Mouse (Mus musculus): Measurements from ENCODE around the gene Arel1. TPM values are rescaled to one million over a fixed set of nuclear protein-coding genes. Genes with fewer than 3 reads are reported as not detected.

Arel1 gene
- polyA plus RNA-seq, 1 experiment from 2014 or later: 32.6 TPM

DNA sequence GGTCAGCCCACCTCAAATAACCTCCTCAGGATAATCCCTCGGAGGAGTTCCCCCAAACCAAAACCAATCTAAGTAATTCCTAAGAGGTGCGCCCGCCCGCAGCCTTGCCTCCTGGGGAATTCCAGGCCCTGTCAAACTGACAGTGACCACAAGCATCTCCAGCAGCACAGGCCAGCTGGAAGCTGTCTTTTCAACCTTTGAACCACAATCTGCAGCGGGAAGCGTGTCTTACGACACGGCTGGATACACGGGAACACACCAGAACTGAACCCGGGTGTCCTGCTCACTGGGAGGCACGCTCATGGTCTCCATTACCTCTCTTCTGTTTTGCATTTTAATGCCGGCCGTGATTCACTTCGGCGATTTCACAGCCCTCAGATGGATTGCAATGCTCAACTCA, 80.4 kb downstream of the Arel1 start:
- no peaks in the 10 kb centered on the region for H3K9me3 ChIP-seq
- no peak overlapping the region for H3K4me3 ChIP-seq
- 77% methylated on average over 15 of the region's 15 CpGs for WGBS
- H3K4me2 ChIP-seq: no peak overlapping the region
- ATAC-seq (ENCODE audit: low FRiP score): no peak
- H3K9ac ChIP-seq: no peak overlapping the region
- H3K27ac ChIP-seq: no peak overlapping the region
- H3K27me3 ChIP-seq: no peaks in the 10 kb centered on the region
- H3K4me1 ChIP-seq (replicated peaks): peaks cover 7% of the 10 kb centered on the region; the same call in 1 of the 2 replicates
- H3K36me3 ChIP-seq: no peaks in the 10 kb centered on the region

DNA sequence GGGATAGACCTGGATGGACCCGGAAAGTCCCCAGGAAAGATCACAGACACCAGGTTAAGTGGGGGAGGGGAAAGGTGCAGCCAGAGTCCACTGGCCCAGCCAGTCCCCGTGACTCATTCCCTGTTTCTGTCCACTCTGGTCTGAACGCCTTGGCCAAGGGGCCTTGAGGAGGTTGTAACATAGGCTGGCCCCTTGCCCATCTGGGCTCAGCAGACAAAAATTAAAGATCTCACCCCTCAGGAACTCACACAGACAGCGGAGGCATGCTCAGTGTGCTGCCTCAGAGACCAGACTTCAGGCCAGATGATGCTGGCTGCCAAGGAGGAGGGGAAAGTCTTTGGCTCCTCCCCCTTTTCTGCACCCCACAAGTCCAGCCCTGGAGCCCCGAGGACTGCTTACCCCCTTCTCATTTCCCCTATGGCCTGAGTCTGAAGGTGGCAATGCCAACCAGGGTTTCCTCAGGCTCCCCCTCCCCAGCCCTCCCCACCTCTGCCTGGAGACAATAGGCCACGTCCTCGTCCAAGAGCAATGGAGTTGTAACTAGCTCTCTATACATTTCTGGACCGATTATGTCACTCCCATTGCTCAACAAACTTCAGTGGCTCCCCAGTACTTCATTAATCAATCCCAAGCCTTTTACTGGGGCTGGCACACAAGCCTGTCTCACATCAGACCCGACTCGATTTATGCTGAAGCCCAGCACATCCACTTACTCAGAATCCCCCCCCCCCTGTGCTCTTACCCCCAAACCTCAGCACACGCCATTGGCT, 85.4 kb downstream of the Arel1 start:
- WGBS: 66% methylated on average over 11 of the region's 11 CpGs
- ATAC-seq (ENCODE audit: low FRiP score): no peak
- H3K9me3 ChIP-seq: no peaks in the 10 kb centered on the region
- no peaks in the 10 kb centered on the region for H3K4me1 ChIP-seq (replicated peaks)
- H3K4me2 ChIP-seq: no peak overlapping the region
- no peak overlapping the region for H3K4me3 ChIP-seq
- 0 out of 2 replicates have a peak, but pooled peaks cover 3% of the 10 kb centered on the region for H3K27me3 ChIP-seq
- H3K36me3 ChIP-seq: no peaks in the 10 kb centered on the region
- no peak overlapping the region for H3K9ac ChIP-seq
- no peak overlapping the region for H3K27ac ChIP-seq

DNA sequence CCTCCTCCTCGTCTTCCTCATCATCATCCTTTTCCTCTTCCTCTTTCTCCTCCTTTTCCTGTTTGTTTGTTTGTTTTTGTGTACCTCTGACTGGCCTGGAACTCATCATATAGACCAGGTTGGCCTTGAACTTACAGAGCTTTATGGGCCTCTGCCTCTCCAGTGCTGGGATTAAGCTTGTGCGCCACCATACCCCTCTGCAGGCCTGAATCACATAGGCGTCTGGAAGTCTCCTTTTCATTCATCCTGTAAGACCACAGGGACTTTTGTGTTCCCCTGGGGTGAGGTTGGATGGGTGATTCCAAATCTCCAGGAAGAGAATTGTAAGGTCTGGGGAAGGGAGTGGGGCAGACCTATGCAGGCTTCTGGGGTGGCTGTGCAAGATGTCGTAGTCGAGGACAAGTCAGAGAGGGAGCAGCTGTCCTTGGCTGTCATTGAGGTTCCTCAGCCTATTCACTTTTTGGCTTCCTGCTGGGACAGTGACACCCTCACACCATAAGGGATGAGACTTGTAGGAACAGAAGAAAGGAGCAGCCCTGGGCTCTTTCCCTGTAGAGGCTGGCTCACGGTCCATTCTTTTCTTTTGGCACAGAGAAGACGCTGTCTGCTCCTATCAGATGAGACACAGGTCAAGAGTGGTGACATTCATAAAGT, 86.2 kb downstream of the Arel1 start:
- Histone ChIP-seq H3K4me3 (no peak overlapping the region), H3K36me3 (no peaks in the 10 kb centered on the region), H3K27me3 (0 out of 2 replicates have a peak, but pooled peaks cover 3% of the 10 kb centered on the region), H3K9me3 (no peaks in the 10 kb centered on the region), H3K4me1 (replicated peaks) (no peaks in the 10 kb centered on the region), H3K27ac (no peak overlapping the region), H3K9ac (no peak overlapping the region), H3K4me2 (no peak overlapping the region)
- ATAC-seq (ENCODE audit: low FRiP score): no peak
- 89% methylated on average over 7 of the region's 7 CpGs for WGBS

DNA sequence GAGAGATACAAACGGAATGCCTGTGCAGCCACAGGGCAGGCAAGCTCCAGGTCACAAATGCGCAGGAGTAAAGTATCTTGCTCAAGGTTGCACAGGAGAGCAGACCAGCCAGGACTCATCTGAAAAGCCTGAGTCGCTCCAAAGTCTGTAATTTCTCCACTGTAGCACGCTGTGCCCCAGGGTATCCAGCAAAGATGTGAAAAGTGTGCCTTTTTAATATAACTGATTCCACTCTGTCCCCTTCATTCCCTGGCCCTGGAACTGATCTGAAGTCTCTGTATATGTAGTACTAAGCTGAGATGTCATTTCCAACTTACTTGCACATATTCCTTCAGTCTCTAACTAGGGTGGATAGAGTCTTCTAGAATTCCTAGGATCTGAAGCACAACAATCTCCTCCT, 87.9 kb downstream of the Arel1 start:
- H3K4me1 ChIP-seq (replicated peaks): no peaks in the 10 kb centered on the region
- no peaks in the 10 kb centered on the region for H3K36me3 ChIP-seq
- no peak for ATAC-seq (ENCODE audit: low FRiP score)
- H3K9ac ChIP-seq: no peak overlapping the region
- H3K4me3 ChIP-seq: no peak overlapping the region
- H3K27me3 ChIP-seq: peaks cover 18% of the 10 kb centered on the region
- H3K27ac ChIP-seq: no peak overlapping the region
- no peaks in the 10 kb centered on the region for H3K9me3 ChIP-seq
- WGBS: 89% methylated on average over 4 of the region's 4 CpGs
- no peak overlapping the region for H3K4me2 ChIP-seq

DNA sequence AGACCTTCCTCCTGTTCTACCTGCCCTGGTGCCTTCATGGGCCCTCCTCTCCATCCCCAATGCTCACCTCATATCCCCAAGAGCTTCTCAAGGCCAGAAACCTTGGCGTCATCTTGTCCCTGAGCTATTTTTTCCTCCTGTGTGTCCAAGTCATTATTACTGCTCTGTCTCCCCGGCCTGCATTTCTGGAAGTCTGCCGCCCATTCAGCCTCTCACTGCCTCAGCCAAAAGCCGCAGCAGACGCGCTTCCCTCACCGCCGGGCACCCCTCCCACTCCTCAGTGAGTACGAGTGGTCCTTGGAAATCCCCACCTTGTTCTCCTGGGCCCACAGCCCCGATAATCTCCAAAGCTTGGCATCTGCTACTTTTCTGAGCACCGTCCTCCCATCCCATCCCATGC, 90.6 kb downstream of the Arel1 start:
- Histone ChIP-seq H3K4me1 (replicated peaks) (peaks cover 15% of the 10 kb centered on the region), H3K9ac (no peak overlapping the region), H3K27me3 (peaks cover 46% of the 10 kb centered on the region), H3K9me3 (no peaks in the 10 kb centered on the region), H3K4me3 (no peak overlapping the region), H3K36me3 (no peaks in the 10 kb centered on the region), H3K4me2 (no peak overlapping the region), H3K27ac (no peak overlapping the region)
- 67% methylated on average over 11 of the region's 11 CpGs for WGBS
- ATAC-seq (ENCODE audit: low FRiP score): no peak

DNA sequence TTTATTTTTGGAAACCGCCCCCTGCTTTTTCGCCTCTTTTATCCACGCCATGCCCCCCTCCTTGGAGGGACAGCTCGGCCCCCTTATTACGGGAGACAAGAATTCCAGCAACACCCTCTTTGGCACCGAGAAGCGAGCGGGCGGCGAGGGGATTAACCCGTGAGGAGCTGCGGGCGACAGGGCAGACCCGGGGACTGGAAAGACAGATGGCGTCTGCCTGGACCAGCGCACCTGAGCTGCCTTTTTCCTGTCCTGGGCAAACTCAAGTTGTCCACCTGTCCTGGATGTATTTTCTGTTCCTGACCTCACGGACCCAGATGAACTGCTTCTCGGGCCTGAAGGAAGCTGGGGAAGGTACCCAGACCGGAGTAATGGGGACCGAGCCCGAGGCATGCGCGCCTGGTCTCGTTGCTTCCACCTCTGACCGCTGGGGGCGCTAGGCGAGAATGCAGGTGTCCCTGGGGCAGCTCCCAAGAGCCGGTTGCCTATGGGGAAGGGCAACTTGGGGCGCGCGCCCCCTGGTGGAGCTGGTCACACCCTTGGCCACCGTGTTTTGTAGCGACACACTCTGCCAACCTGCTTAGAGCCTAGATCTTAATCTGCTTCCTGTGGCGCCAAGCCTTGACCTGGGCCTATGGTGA, 94.1 kb downstream of the Arel1 start, which contains the start of gene Ltbp2:
TSS of gene Ltbp2 (minus strand) at position 52 of the 641 bp plus-strand sequence.
- ATAC-seq (ENCODE audit: low FRiP score): no peak; the same call in 1 of the 2 replicates

DNA sequence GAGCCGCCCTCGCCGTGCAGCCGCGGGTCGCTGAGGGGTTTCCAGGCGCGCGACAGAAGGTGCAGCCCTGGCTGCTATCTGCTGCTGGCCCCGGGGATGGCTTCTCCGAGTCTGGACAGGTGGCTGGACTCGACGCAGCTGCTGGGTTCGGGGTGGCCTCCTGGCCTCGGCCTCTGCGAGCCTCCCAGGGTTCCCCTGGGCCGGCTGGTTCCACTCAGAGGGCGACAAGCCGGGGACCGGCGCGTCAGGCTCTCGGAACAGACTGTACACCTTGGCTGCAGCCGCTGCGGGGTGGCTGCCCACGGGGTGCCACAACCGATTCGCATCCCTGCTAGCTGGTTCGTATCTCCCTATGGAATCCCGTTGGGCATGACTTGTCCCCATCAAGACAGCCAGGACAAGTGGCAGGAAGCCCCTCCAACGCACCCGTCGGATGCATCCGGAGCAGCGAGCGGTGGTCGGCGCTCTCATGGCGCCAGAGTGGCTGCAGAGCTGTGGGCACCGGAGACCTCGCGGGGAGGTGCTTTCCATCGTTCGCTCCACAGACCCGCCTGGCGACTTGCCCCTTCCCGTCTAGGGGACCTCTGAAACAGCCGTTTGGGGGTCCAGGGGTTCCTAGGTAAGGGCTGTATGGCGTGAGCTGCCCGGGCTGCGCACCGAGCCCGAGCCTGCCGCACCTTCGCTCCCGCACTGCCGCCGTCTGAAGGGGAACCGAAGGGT, 94.8 kb downstream of the Arel1 start:
- Histone ChIP-seq H3K4me1 (replicated peaks) (peaks cover 15% of the 10 kb centered on the region), H3K27me3 (peaks cover 63% of the 10 kb centered on the region), H3K9me3 (no peaks in the 10 kb centered on the region), H3K27ac (no peak overlapping the region), H3K9ac (no peak overlapping the region), H3K4me2 (peak overlapping the region; percentile 51), H3K36me3 (no peaks in the 10 kb centered on the region), H3K4me3 (peak overlapping the region; percentile 33)
- WGBS: 2% methylated on average over 59 of the region's 59 CpGs
- 0 out of 2 replicates have a peak, but pooled peaks have one; percentile 32 for ATAC-seq (ENCODE audit: low FRiP score)

More for the DNA sequence above, 94.1 kb downstream of the Arel1 start, which contains the start of gene Ltbp2:
- Histone ChIP-seq H3K4me3 (peak within 1 kb of the TSS; percentile 33), H3K27me3 (peaks cover 63% of the 10 kb centered on the region), H3K4me1 (replicated peaks) (peaks cover 15% of the 10 kb centered on the region), H3K27ac (no peak within 1 kb of the TSS), H3K4me2 (peak within 1 kb of the TSS; percentile 51), H3K36me3 (no peaks in the 10 kb centered on the region), H3K9ac (no peak within 1 kb of the TSS), H3K9me3 (no peaks in the 10 kb centered on the region)
- 4% methylated on average over 34 of the region's 34 CpGs for WGBS

DNA sequence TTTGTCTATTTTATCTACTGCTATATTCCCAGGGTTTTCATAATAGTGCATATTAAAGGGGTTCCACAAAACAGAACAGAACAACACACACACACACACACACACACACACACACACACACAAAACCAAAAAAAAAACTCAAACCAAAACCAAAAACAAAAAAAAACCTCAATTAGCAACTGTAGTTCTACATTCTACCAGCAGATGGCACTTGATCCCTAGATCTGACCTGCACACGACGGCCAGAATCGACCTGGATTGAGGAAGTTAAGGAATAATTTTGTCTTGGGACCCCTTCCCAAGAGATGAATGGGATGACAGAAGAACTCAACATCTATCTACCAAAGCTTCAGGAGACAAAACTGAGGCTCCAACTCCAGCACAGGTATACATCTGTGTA, 97.3 kb downstream of the Arel1 start:
- Histone ChIP-seq H3K27ac (no peak overlapping the region), H3K36me3 (no peaks in the 10 kb centered on the region), H3K4me3 (no peak overlapping the region), H3K4me1 (replicated peaks) (peaks cover 15% of the 10 kb centered on the region), H3K9me3 (no peaks in the 10 kb centered on the region), H3K4me2 (no peak overlapping the region), H3K27me3 (peaks cover 54% of the 10 kb centered on the region), H3K9ac (no peak overlapping the region)
- 0% methylated on average over 3 of the region's 3 CpGs for WGBS
- no peak for ATAC-seq (ENCODE audit: low FRiP score)

DNA sequence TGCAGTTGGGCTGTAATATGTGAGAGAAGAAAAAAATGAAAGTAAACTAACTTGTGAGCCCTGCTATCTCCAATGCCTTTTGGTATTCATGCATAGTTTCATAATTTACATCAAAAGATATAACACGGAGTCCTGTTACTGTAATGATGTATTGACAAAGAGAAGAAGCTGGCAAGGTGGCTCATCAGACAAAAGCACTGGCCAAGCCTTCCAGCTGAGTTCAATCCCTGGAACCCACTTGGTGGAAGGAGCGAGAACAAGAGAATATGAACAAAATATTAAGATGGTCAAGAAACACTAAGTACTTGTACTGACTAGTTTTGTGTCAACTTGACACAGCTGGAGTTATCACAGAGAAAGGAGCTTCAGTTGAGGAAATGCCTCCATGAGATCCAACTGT, 98.4 kb downstream of the Arel1 start:
- no peak overlapping the region for H3K27ac ChIP-seq
- no peak overlapping the region for H3K4me2 ChIP-seq
- ATAC-seq (ENCODE audit: low FRiP score): no peak
- H3K9ac ChIP-seq: no peak overlapping the region
- no peaks in the 10 kb centered on the region for H3K9me3 ChIP-seq
- WGBS: 74% methylated on average over 2 of the region's 2 CpGs
- H3K27me3 ChIP-seq: peaks cover 43% of the 10 kb centered on the region
- H3K4me3 ChIP-seq: no peak overlapping the region
- peaks cover 15% of the 10 kb centered on the region for H3K4me1 ChIP-seq (replicated peaks)
- H3K36me3 ChIP-seq: no peaks in the 10 kb centered on the region

Other genes starting within 250 kb of the Arel1 start
- 80.8 and 82.3 TPM in 2 replicates for gene Npc2, start 197.7 kb downstream of the Arel1 start, polyA plus RNA-seq (2015; fragmentation: Nextera tagmentation; extraction: Ambion mirVana)
- gene Isca2, start 197.6 kb downstream of the Arel1 start, polyA plus RNA-seq (2015; fragmentation: Nextera tagmentation; extraction: Ambion mirVana): 154 and 158 TPM in 2 replicates
- gene Ltbp2, start 94.4 kb downstream of the Arel1 start, polyA plus RNA-seq (2015; fragmentation: Nextera tagmentation; extraction: Ambion mirVana): 0.14 and 0.31 TPM in 2 replicates
- 111 and 113 TPM in 2 replicates for gene Fcf1, start within 50 bp of the Arel1 start, polyA plus RNA-seq (2015; fragmentation: Nextera tagmentation; extraction: Ambion mirVana)
- gene Ylpm1, start 25.4 kb upstream of the Arel1 start, polyA plus RNA-seq (2015; fragmentation: Nextera tagmentation; extraction: Ambion mirVana): 35.5 and 37.8 TPM in 2 replicates
- 2.0 and 2.2 TPM in 2 replicates for gene Prox2, start 139.9 kb upstream of the Arel1 start, polyA plus RNA-seq (2015; fragmentation: Nextera tagmentation; extraction: Ambion mirVana)
- gene Dlst, start 139.9 kb upstream of the Arel1 start, polyA plus RNA-seq (2015; fragmentation: Nextera tagmentation; extraction: Ambion mirVana): 103 and 107 TPM in 2 replicates
- 23.3 and 24.1 TPM in 2 replicates for gene Rps6kl1, start 180.4 kb upstream of the Arel1 start, polyA plus RNA-seq (2015; fragmentation: Nextera tagmentation; extraction: Ambion mirVana)
- gene Pgf, start 206.9 kb upstream of the Arel1 start, polyA plus RNA-seq (2015; fragmentation: Nextera tagmentation; extraction: Ambion mirVana): 7.5 and 9.4 TPM in 2 replicates
- gene Eif2b2, start 248.6 kb upstream of the Arel1 start, polyA plus RNA-seq (2015; fragmentation: Nextera tagmentation; extraction: Ambion mirVana): 84.4 and 84.5 TPM in 2 replicates

Data from hindbrain, embryonic 13.5 days (tissue).